Mouse (Mus musculus) forelimb bud, embryonic 11.5 days (tissue): Measurements from ENCODE around the gene Akirin2.

Experiments
- DNase-seq: peaks from one replicate; pipeline ENCODE4 v3.0.0-alpha.2; 2012; ENCODE audit warnings: low read depth, low spot score

Gene Akirin2

DNA sequence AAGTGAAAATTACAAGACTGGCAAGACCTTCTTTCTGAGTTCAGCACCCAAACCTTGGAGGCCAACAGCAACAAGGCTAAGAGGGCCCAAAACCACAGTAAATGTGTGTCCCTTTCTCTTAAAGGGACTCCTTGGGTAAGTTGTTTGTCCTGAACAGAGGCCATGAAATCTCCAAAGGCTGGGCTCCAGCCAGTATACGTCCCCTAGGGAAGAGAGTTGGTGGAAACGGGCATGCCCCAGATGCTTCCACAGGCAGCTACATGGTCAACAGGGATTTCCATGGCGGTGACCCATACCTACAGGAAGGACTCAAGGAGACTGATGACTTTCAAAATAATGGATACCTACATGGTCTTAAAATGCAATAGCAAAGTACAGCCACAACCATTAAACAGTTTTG lies 32.7 kb downstream of the Akirin2 start:
- DNase-seq, result no peak

GRCm38 (mm10) chr4:34584871-34585607 lies 34.3 kb downstream of the Akirin2 start:
- no peak for DNase-seq

DNA sequence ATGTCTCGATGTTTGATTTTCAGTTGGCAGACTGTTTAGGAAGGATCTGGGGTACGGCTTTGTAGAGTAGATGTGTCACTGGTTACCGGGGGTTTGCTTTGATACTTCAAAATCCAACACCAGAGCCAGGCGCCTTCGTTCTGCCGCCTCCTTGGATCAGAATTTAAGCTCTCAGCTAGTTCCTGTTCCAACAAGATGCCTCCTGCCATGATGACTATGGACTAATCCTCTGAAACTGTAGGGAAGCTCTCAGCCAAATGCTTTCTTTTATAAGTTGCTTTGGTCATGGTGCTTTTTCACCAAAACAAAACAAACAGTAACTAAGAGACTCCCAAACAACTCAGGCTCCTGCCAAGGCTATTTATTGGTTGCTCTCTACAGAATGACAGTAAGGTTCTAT lies 52.4 kb downstream of the Akirin2 start:
- no peak for DNase-seq

DNA sequence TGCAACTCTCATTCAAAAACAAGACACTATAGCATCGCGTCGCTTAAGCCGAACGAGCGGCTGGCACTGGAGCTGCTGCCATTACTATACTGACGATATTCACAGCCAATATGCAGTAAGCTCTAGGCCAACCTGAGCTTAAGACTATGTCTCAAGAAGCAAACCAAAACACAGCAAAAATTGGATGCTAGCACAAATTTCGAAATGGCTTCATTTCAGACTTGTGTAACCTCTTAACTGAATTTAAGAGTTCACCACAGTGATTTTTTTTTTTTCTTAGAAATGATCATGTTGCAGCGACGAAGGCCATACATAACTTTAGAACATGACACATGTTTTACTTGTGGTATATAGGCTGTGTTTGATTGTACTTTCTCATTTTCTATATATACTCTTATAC lies 55.9 kb downstream of the Akirin2 start:
- no peak for DNase-seq

- no peak for DNase-seq
Measured at GRCm38 (mm10) chr4:34613571-34614145, 62.9 kb downstream of the Akirin2 start.

DNA sequence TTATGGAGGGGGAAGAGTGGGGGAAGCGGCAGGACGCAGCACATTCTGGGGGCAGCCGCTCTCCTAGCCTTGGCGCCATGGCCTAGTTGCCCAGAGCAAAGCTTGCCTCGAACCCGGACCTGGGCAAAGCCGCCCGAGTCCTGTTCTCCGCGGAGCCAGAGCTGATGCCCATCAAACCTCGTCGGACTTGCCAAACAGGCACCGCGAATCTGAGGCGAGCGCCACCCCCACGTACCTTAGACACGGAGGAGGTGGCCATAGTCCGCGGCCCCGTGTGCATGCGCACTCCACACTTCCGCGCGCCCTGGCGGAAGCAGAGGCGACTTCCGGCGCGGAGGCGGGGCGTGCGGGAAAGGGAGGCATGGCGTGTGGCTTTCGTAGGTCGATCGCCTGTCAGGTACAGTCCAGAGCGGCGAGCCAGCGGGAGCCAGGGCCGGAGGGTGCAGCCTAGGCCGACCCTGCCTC lies 63.9 kb downstream of the Akirin2 start, which contains the start of the genes Orc3 and Rars2:
Gene Orc3, minus strand, starts transcription at position 315 of the 465 bp plus-strand sequence.
Gene Rars2, plus strand, starts transcription at position 328 of the 465 bp plus-strand sequence.
- peak; percentile 86 for DNase-seq

DNA sequence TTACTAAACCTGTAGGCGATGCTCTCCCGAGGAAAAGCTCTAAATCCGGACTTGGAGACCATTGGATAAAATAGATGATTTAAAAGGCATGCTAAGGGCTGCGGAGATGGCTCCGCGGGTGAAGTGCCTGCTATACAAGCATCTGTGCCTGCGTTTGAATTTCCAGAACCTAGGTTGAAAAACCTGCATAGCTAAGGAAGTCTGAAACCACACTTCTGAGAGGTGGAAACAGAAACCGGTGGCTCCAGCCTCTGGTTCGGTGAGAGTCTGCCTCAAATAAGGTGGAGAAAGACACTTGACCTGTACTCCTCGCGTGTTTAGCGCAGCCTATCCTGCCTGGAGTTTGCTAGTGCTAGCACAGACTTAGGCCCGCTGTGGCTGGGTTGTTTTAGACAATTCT lies 64.6 kb downstream of the Akirin2 start:
- DNase-seq, result no peak

GRCm38 (mm10) chr4:34616146-34616545 lies 65.4 kb downstream of the Akirin2 start:
- no peak for DNase-seq
